Mouse (Mus musculus): ENCODE results near the gene Vps25.

Vps25 gene

DNA sequence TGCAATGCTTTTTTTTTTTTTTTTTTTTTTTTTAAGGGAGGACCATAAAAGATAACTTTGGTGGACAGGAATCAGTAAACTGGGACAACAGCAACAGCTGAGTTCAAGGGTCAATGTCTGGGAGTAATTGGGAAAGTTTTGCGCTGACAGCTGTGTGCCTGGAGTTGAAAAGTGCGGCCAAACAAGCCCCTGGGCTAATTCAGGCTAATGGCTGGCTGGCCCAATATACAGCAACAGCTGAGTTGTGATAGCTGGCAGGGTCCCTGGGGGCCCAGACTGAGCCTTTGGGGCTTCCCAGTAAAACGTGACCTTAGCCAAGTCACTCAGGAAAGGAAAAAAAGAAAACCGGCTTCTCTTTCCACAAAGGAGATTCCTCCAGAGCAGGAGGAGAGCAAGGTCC lies 8.4 kb upstream of the Vps25 start:
- no peak for DNase-seq (ENCODE audit: low spot score)

DNA sequence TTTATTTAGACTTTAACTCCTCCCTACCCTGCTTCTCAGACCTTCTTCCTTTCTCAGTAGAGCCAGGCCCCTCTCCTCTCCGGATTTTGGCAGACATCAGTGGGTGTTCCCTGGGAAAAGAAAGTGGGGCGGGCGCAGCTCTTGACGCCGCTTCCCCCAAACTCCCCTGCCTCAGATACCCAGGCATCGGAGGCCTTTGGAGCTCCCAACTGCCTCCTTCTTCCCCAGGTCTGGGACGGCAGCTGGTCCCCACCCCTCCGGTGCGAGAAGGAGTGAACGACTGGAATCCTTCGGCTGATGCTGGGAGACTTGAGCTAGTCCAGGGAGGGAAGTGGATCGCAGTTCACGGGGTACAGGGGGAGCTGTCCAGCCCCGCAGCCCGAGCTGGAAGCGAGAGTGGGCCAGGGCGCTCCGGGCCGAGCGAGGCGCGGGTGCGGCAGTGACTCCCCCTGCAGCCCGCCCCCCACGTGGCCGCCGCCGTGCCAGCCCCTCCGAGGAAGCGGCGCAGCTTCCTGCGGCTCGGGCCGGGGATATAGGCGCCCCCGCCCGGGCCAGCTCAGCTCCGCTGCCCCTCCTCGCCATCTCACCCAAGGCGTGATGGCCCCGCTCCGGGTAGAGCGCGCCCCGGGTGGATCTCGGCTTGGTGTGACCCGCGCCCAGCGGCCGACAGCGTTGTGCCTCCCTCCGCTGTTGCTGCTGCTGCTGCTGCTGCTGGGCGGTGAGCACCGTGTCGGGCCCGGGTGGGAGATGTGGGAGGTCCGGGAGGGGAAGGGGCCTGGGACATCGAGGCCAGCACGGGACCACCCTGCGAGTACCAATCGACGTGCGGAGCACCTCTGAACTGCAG lies 7.4 kb upstream of the Vps25 start, which contains the start of gene Ramp2:
Gene Ramp2, plus strand, starts transcription at position 174 of the 847 bp plus-strand sequence.
- DNase-seq (ENCODE audit: low spot score) = peak; percentile 67

DNA sequence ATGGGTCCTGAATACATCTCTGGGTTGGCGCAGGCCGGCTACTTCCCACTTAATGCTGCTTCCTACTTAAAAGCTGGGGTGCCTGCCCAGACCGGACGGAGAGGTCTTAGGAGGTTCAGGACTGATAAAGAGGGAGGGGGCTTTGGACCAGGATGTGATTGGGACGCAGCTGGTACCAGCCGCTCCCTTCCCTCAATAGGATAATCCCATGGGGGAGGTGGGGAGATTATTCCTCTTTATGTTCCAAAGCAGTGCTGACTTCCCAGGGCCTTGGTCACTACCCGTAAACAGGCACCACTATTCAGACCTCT lies 6.8 kb upstream of the Vps25 start:
- DNase-seq (ENCODE audit: low spot score) = no peak

DNA sequence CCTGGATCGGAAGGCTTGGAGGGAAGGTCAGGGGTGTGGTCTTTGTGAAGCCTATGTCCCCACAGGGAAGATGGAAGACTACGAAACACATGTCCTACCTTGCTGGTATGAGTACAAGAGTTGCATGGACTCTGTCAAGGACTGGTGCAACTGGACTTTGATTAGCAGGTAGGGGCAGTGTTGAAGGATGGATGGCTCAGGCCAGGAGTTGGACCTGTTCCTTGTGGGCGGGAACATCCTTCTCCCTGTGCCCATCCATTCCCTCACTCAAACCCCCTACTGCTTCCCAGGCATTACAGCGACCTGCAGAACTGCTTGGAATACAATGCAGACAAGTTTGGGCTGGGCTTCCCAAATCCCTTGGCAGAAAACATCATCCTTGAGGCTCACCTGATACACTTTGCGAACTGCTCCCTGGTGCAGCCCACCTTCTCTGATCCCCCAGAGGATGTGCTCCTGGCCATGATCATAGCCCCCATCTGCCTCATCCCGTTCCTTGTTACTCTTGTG lies 5.9 kb upstream of the Vps25 start:
- DNase-seq (ENCODE audit: low spot score) = no peak

DNA sequence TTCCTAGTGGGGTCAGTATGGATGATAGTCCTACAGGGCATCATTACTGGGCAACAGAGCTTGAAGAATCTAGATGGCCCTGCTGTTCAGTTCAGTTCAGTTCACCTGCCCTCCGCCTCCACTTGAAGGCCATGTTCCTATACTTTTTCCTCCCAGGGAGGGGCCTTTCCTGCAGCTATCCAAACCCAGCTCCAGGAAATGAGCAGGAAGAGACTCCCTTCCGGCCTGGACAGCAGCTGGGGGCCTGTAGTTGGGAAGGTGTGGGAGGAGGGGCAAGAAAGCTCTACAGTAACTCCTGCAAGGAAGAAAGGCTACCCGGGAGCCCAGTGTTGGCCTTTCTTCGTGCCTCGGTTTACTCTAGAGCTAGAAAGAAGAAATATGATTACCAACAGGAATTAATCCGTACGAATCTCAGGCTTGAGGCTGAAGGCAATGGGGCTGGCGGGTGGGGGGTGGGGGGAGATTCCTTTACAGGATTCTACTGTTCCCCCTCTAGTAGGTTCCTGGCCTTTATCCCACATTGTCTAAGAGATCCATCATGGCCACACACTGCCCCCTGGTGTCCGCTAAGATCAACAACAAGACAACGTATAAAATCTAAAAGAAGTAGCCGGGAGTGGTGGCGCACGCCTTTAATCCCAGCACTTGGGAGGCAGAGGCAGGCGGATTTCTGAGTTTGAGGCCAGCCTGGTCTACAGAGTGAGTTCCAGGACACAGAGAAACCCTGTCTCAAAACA lies 5.1 kb upstream of the Vps25 start:
- DNase-seq (ENCODE audit: low spot score) = no peak

DNA sequence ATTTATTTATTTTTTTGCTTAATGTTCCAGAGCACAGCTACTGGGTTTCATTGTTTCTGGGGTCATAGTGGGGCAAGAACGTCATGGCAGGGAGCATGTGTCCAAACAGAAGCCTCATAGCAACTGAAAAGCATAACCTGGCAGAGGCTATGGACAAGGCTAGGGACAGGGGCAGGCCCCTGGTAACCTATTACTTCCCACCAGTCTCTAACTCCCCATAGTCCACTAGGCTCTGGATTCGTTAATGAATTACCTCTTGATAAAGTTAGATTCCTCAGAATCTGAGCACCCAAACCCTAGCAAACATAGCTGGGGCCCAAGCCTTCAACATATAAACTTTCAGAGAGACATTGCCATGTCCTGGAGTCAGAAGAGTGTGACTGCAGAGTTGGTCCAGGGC lies 2.5 kb upstream of the Vps25 start:
- no peak for DNase-seq (ENCODE audit: low spot score)

DNA sequence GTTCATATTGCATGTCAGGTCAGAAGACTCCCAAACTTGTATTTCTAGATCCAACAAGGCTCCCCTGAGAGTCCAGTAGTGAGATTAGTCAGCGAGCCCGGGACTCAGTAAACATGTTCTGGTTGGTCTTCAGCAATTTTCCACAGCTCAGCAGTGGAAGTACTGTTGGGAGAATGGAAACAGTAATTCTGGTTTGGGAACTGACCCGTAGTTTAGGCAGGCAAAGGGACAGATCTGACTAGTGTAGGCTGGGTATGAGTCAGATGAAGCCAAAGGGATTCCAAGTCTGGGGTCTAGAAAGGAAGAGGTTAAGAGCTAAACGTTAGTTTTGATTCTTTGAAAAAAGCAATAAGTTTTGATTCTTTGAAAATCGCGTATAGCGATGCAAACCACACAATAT lies 566 bp upstream of the Vps25 start:
- DNase-seq (ENCODE audit: low spot score) = no peak

DNA sequence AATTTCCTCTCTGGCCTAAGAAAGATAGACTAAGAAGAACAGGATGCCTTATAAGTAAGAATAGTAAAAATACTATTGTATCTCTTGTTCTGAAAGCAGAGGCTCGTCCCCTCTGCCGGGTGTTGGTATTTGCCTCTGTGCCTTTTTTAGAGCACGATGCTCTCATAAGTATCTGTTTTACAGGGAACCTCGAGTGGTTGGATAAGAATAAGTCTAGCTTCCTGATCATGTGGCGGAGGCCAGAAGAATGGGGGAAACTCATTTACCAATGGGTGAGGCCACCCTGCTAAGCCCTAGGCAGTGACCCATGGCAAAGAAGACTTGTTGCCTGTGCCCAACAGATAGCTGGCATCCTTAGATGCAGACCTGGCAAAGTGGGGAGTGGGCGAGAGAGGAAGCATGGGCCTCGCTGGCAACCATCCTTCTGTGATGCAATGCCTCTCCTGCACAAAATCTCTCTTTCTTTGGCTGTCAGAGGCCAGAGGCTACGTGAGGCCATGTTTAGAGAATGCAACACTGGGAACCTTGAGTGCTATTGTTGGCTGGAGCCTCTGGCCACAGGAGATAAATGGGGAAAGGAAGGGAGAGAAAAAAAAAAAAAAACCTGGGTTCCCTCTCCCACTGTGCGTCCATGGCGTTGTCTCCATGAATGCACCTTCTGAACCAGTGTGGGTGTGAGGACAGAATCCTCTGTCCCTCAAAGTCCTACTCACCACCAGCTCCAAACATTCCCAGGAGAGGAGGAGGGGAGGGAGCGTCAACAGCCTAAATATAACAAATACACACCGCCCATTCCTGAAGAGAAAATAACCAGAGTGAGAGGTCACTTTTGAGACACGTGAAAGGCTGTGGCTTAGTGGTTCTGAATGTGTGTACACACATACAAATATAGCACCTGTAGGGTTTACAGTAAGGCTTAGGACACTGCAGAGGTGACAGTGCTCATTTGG lies 2.6 kb downstream of the Vps25 start:
- DNase-seq (ENCODE audit: low spot score) = no peak

DNA sequence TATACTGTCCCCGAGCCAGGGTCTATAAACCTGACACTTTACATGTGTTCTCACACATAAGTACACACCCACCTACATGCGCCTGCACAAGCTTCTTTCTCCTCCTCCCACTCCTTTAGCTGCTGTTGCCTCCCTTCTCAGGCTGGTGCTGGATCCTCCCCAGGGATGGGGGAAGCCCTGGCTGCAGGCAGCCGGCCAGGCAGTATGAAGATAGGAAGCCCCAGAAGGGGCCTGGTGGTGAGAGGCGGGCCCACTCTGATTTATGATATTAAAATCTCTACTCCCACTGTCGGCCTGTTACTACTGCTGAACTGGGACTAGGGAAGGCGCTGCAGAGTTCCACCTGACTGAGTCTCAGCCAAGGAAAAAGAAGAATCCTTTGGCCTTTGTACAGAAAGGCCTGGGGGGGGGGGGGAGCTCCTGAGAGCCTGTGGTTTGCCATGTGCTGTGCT lies 5.8 kb downstream of the Vps25 start:
- DNase-seq (ENCODE audit: low spot score) = peak; percentile 65

DNA sequence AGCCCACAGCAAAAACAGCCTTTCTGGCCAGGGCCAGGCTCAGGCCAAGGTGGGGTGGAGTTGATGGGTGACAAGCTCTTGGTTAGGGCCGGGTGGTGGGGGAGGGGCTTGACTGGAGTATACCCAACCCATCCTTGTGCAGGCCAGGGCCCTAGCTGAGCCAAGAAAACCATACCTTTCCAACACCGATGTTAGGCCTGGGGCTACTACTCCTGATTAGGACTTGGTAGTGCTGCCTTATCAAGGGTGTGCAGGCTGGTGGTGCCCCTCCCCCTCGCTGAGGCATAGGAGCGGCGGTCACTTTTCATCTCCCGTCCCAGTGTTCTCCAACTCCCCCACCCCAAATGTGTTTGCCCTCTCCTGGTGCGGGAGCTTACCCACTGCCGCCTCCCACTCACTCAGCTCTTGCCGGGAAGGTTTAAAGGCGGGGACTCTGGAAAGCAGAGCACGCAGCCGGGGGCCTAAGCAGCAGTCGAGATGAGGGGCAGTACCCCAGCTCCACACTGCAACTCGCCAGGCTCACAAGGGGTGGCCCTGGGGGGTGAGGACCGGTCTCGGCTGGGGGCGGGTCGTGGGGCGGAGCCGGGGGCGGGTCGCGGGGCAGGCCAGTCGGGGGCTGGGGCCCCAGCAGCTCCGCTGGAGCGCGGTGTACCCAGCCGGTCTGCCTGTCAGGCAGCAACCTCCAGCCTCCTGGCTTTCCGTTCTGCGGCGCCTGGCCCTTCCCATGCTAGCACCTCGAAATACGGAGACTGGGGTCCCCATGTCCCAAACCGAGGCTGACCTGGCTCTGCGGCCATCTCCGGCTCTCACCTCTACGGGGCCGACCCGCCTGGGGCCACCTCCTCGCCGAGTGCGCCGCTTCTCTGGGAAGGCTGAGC lies 6.7 kb downstream of the Vps25 start, which contains the start of gene Wnk4:
Gene Wnk4, plus strand, starts transcription at position 620 of the 878 bp plus-strand sequence.
- peak; percentile 75 for DNase-seq (ENCODE audit: low spot score)

DNA sequence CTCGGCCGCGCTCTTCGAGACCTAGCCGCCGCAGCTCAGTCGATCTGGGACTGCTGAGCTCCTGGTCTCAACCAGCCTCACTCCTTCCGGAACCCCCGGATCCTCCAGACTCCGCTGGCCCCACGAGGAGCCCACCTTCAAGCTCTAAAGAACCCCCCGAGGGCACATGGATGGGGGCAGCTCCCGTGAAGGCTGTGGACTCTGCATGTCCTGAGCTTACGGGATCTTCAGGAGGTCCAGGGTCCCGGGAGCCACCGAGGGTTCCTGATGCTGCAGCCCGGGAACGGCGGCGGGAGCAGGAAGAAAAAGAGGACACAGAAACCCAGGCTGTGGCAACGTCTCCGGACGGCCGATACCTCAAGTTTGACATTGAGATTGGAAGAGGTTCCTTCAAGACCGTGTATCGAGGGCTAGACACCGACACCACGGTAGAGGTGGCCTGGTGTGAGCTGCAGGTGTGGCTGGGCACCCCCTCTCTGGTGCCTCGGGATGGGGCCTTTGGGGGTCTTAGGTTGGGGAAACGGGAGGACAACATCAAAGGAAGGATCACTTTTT lies 7.4 kb downstream of the Vps25 start:
- no peak for DNase-seq (ENCODE audit: low spot score)

DNA sequence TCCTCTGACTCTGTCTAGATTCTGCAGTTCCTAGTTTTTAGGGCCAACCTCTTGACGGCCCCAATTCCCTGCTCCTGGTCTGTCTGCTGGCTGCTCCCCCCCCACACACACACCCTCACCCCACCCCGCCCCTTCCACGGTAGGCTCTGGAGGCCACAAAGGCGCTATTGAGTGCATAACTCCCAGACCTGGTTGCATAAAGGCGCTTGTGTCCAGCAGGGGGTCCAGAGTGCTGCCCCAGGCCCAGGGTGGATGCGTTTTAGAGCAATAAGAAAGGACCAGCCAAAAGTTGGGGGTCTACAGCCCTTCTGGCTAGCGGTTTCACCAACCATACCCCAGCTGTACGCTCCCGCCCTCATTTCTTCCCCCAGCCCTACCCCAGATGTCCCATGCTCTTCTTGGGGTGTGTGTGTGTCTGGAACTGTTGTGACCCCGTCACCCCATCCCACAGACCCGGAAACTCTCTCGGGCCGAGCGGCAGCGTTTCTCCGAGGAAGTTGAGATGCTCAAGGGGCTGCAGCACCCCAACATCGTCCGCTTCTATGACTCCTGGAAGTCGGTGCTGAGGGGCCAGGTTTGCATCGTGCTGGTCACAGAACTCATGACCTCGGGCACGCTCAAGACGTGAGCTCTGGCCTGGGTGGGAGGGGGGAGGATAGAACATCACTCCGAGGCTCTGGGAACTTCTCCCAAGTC lies 8.9 kb downstream of the Vps25 start:
- DNase-seq (ENCODE audit: low spot score) = no peak

DNA sequence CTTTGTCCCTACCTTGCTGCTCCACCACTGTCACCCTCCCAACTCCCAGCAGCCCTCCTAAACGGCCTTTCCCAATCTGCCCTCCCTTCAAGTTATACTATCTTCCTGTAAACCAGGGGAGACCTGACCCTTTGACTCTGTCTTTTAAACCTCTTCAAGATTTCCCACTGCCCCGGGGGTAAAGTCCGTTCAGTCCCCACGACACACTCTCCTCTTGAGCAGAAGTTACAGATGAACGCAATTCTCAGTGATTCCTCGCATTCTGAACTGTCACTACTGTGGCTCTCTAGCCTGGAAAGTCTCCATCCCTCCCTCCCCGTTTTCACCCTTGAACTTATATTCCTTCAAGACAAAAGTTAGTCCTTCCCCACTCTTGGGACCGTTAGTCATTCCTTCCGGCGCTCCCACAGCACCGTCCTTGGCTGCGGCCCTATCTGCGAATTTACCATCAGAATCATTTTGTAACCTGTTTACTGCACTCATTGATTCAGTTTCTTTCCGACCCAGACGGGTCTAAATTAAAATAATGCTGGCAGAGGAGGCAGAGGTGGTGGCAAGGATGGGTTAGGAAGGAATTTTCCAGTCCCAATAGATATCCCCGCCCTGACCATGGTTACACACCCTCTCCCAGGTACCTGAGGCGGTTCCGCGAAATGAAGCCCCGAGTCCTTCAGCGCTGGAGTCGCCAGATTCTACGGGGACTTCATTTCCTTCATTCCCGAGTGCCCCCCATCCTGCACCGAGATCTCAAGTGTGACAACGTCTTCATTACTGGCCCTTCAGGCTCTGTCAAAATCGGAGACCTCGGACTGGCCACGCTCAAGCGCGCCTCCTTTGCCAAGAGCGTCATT lies 9.9 kb downstream of the Vps25 start:
- no peak for DNase-seq (ENCODE audit: low spot score)

DNA sequence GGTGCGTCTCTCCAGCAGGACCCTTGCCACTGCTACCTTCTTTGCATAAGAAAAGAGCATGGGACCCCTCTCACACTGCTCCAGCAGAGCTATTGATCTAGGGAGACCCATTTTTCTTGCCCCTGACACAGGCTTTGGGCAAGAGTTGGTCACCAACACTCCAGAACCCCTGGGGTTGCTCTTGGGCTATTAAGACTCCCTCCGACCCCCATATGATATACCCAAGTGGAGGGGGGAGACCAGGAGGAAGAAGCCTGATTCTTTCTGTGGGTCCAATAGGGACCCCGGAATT lies 10.4 kb downstream of the Vps25 start:
- no peak for DNase-seq (ENCODE audit: low spot score)

DNA sequence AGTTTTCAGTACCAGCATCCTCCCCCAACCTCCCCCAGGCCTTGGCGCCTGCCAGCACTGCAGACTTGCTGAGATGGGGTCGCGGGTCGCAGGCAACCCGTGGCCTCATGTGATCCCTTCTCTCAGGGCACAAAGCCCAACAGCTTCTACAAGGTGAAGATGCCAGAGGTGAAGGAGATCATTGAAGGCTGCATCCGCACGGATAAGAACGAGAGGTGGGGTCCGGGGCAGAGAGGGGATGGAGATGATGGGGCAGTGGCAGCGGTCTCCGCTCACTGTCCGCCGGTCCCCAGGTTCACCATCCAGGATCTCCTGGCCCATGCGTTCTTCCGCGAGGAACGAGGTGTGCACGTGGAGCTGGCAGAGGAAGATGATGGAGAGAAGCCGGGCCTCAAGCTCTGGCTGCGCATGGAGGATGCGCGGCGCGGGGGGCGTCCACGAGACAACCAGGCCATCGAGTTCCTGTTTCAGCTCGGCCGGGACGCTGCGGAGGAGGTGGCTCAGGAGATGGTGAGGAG lies 11.5 kb downstream of the Vps25 start:
- no peak for DNase-seq (ENCODE audit: low spot score)

DNA sequence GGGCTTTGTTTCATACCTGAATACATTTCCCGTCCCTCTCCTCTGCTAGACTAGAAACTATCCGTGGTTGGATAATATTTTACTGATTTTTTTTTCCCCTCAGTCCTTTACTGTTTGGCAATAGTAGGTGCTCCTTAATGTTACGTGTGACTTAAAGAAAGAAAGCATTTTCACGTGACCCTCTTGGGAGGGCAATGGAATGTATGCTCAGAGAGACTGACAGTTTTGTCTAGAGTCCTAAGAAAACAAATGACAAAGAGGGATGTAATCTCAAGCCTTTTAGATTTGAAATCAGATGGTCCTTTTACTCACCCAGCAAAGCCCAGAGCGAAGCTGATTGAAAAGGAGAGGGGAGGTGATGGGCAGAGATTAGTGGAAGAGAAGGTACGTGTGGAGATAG lies 12.4 kb downstream of the Vps25 start:
- DNase-seq (ENCODE audit: low spot score) = no peak

DNA sequence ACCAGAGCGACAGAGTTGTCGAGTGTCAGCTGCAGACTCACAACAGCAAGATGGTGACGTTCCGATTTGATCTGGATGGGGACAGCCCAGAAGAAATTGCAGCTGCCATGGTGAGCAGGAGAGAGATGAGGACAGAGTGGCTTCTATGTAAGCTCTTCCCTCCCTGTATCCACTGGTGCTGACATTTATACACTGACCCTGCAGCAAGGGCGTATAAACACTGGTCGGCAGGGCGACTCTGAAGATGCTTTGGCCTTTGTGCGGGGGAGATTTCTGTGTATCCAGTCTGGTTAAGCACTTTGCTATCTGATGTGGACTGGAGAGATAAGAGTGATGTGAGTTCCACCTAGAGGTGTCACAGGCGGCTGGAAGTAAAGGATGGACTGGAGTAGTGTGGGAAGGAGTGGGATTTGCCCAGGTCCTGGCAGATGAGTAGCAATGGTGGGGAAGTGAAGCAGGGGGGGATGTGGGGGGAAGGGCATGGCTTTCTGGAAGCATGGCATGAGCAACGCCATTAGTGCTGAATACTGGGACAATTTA lies 16.1 kb downstream of the Vps25 start:
- no peak for DNase-seq (ENCODE audit: low spot score)

DNA sequence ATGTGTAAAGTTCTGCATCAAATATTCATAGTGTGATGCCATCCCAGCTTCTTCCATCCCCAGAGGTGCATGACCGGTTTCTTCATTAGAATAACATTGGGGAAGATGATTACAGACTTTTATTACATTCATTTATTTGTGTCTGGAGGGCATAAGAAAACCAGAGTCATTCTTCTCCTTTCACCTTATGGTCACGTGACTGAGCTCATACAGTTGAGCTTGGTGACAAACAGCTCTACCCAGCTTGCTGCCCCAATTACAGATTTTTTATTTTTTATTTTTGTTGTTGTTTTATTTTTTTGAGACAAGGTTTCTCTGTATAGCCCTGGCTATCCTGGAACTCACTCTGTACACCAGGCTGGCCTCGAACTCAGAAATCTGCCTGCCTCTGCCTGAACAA lies 18.9 kb downstream of the Vps25 start:
- no peak for DNase-seq (ENCODE audit: low spot score)

DNA sequence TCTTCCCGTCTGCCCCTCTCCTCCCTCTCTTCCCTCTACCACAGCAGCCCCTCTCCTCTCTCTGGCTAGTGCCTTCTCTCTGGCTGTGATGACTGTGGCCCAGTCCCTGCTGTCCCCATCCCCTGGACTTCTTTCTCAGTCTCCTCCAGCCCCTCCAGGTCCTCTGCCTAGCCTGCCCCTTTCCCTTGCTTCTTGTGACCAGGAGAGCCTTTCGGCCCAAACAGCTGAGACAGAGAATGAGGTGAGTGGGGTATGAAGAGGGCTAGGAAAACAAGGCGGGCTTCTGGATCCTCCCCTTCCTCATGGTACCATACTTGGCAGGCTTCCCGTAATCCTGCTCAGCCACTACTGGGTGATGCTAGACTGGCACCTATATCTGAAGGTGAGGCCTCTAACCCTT lies 21.8 kb downstream of the Vps25 start:
- DNase-seq (ENCODE audit: low spot score) = no peak
